Mouse (Mus musculus): ENCODE results near the gene Col16a1.

The Col16a1 gene

GRCm38 (mm10) chr4:130044211-130044610, 3.4 kb upstream of the Col16a1 start:
- no peak for DNase-seq (ENCODE audit: low read depth in 1 of 2, low spot score in 2 of 2)

DNA sequence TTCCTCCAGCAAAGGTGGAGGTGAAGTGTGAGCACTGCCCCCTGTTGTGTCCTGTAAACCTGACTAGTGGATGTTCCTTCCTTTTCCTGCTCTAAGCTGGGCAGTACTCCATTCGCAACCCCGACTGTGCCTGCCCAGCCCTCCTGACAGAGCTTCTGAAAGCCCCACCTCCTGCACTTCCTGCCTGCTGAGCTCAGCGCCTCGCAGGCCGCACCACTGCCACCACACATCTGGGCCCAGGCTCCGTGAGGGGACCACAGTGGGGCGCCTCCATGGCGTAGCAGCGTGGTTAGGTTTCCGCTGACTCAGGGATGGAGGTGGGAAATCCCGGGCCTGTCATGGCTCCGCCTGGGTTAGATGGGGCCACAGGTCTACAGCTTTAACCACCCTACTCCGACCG, 2.0 kb upstream of the Col16a1 start:
- DNase-seq (ENCODE audit: low read depth in 1 of 2, low spot score in 2 of 2), result no peak

DNA sequence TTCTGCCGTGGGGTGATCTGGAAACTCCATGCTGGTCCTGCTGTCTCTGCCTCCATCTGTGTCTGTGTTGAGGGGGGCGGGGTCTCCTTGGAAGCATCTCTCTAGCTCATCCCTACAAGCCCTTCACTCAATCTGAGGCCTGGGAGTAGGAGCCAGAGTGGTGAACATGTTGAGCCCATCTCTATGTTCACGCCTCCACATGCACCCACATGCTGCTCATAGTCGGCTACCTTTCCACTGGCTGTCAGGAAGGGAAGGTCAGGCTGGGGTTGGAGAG, 501 bp downstream of the Col16a1 start:
- DNase-seq (ENCODE audit: low read depth in 1 of 2, low spot score in 2 of 2), result no peak

- no peak for DNase-seq (ENCODE audit: low read depth in 1 of 2, low spot score in 2 of 2)
Observed at GRCm38 (mm10) chr4:130050056-130050824, 2.6 kb downstream of the Col16a1 start.

DNA sequence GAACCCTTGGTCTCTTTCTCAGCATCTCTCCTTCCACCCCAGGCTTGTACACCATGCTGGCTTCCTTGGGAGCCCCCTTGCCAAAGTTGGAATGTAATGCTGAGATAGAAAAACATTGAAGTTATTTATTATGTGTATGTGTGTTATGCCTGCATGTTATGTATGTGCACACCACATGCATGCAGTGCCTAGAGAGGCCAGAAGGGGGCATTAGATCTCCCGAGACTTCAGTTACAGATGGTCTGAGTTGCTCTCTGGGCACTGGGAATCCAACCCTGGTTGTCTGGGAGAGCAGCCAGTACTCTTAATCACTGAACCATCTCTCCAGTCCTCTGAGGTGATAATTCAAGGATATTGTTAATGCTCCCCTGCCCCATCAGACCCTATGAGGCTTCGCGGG, 4.6 kb downstream of the Col16a1 start:
- DNase-seq (ENCODE audit: low read depth in 1 of 2, low spot score in 2 of 2), result no peak

- no peak for DNase-seq (ENCODE audit: low read depth in 1 of 2, low spot score in 2 of 2)
Observed at GRCm38 (mm10) chr4:130053111-130053510, 5.5 kb downstream of the Col16a1 start.

GRCm38 (mm10) chr4:130054727-130055126, 7.1 kb downstream of the Col16a1 start:
- DNase-seq (ENCODE audit: low read depth in 1 of 2, low spot score in 2 of 2), result no peak

DNA sequence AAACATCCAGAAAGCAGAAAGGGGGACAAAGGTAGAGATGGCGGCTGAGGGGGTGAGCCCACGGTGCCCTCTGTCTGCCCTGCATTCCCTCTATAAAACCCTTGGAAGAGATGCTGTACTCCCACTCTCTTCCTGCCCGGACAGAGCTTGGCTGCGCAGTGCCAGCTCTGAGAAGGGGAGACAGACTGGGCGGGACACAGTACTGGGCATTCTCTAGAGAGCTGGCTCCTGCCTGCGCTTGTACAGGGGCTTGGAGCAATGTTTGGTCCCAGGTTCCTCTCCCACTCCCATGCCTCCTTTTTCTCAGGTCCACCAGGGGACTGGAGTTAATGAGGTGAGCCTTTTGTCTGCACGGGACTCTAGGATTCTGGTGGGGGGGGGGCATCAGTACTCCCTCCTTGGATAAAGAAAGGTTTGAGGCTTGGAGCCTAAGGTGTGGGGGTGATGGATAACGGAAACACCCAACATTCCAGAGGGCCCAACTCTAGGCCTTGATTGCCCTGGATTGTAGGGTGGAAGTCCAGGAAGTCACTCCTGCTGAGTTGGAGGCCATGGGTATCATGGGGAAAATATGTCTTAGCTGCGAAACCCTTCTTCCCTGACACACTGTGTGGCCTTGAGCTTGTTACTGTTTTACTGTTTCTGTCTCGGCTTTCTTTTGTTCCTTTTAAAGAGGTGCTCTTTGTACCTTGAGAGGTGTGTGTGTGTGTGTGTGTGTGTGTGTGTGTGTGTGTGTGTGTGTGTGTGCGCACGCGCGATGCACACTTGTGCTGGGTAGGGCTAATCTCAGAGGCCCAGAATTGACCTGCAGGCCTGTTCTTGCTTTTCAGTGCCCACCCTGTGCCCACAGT, 7.7 kb downstream of the Col16a1 start:
- DNase-seq (ENCODE audit: low read depth in 1 of 2, low spot score in 2 of 2), result no peak

- no peak for DNase-seq (ENCODE audit: low read depth in 1 of 2, low spot score in 2 of 2)
Observed at GRCm38 (mm10) chr4:130056011-130056322, 8.3 kb downstream of the Col16a1 start.

- no peak for DNase-seq (ENCODE audit: low read depth in 1 of 2, low spot score in 2 of 2)
Observed at GRCm38 (mm10) chr4:130056471-130056870, 8.8 kb downstream of the Col16a1 start.

DNA sequence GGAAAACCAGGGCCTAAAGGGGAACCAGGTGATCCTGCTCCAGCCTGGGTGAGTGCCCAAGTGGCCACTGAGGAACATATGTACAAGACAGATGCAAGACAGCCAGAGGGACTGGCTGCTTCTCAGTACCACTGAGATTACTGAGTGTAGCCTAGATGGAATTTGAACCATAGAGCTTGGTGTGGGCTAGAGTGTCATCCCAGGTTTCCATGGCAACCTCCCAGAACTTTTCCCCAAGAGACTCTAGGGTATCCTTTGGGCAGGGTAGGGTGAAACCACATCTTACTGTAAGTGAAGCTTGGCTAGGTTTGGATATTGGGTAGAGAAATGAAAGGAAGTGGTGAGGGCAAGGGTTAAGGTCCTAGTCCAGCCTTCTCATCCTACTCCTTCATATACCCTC, 13.3 kb downstream of the Col16a1 start:
- DNase-seq (ENCODE audit: low read depth in 1 of 2, low spot score in 2 of 2), result no peak

GRCm38 (mm10) chr4:130063191-130063590, 15.6 kb downstream of the Col16a1 start:
- no peak for DNase-seq (ENCODE audit: low read depth in 1 of 2, low spot score in 2 of 2)

DNA sequence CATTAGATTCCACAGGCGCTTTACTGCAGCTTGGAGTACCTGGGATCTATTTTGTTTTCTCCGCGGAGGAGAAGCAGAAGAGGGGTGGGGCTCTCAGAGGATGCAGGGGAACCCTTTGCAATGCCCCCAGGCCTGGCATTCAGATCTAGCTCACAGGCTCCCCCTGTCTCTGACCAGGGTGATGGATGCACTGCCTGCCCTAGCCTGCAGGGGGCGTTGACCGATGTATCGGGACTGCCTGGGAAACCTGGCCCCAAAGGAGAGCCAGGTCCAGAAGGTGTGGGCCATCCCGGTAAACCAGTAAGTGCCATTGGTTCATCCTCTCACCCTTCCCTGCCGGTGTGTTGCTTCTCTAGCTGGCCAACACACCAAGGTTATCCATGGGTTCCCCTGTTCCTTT, 19.2 kb downstream of the Col16a1 start:
- DNase-seq (ENCODE audit: low read depth in 1 of 2, low spot score in 2 of 2), result no peak

DNA sequence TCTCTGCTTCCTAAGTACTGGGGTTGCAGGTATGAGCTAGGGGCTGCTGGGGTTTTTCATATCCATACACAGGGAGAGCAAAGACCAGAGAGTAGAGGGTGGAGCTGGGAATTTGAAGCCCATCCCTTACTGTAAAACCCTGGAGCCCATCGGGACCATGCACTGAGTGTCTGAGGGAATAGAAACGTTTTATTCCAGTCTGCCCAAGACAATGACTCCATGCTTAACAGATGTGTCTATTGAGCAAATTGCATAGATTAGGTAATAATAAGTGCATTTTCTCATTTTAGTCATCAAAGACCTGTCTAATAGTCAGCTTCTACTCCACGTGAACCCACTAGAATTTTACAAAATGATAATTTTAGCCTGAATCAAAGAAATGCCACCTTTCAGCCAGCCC, 22.9 kb downstream of the Col16a1 start:
- DNase-seq (ENCODE audit: low read depth in 1 of 2, low spot score in 2 of 2), result no peak

GRCm38 (mm10) chr4:130071758-130072157, 24.1 kb downstream of the Col16a1 start:
- DNase-seq (ENCODE audit: low read depth in 1 of 2, low spot score in 2 of 2), result no peak

- DNase-seq (ENCODE audit: low read depth in 1 of 2, low spot score in 2 of 2), result no peak
Observed at GRCm38 (mm10) chr4:130073367-130073766, 25.7 kb downstream of the Col16a1 start.

DNA sequence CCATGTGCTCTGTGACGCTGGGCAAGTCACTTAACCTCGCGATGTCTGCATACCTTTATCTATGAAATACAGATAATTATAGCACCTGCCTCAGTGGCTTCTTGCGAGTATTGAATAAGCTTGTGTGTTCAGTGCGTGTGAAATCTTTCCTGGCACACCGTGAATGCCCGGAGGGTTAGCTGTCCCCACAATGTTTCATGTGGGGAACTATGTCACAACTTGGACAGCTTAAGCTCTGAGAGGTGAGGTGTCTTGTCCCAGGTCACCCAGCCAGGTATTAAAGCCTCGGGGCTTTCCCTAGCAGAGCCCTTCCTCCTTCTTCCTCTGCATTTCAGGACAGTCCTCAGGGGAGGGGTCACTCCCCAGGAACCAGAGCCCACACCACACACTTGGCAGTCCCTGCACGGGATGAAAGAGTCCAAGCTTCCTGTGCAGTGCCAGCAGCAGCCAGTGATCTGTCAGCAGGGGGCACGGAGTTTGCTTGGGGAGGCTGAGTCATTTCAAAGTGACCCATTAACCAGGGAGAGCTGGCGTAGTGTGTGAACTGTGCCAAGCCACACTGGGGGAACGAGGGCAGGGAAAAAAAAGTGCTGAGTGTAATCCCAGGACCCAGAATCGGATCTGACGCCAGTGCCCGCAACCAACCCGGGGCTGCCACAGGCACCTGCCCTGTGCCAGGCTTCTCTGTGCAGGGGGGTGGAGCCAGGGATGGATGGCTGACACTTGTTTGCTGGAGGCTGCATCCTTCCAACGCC, 27.3 kb downstream of the Col16a1 start:
- DNase-seq (ENCODE audit: low read depth in 1 of 2, low spot score in 2 of 2), result no peak

DNA sequence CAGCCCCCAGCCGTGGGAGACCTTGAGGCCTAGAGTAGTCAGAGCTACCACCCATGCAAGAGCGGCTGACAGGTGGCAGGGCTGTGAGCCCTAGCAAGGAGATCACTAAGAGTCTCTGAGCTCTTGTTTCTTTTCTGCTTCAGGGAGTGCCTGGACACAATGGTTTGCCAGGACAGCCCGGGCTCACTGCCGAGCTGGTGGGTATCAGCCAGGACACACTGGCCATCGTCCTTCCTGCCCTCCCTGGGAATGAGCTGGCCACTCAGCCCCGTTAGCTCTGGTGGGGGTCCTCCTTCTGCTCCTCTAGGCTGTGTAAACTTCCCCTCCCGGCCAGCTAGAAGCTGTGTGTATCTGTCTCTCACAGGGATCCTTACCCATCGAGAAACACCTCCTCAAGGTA, 29.2 kb downstream of the Col16a1 start:
- no peak for DNase-seq (ENCODE audit: low read depth in 1 of 2, low spot score in 2 of 2)

- no peak for DNase-seq (ENCODE audit: low read depth in 1 of 2, low spot score in 2 of 2)
Observed at GRCm38 (mm10) chr4:130078816-130079485, 31.3 kb downstream of the Col16a1 start.

GRCm38 (mm10) chr4:130079521-130079920, 31.9 kb downstream of the Col16a1 start:
- DNase-seq (ENCODE audit: low read depth in 1 of 2, low spot score in 2 of 2), result no peak

DNA sequence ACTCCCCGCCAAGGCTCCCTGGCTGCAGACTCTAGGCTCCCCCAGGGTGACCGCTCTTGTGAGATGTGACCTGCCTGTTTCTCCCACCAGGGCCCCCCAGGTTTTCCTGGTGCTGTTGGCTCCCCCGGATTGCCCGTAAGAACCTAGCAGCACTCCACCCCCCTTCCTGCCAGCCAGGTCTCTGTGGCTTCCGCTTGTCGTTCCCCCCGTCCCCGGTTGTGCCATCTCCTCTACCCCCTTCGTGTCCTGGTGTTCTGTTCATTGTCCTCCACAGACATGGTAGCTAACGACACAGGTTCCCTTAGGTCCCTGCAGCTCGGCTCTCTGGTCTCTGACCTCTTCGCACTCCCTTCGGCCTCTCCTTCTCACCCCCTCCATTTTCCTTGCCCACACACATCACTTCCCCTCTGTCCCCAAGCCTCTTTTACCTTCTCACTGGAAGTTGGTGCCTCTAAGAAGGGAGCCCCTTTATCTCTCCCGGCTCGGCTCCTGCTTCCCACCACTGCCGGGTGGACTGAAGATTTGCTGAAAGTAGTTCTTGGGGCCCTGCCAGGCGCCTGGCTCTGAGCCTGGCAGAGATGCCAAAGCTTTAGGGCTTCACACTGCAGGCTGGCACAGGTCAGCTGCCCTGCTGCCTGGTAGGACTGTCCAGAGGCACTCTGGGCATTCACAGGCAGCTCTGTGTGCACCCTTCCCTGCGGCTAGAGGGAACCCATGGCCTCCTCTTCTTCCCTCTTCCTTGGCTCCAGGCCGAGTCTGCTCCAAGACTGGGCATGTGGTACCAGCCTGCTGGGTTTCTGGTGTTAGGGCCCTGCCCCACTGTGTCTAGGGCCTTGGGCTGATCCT, 33.9 kb downstream of the Col16a1 start:
- DNase-seq (ENCODE audit: low read depth in 1 of 2, low spot score in 2 of 2), result no peak

All from monocyte, adult 2 months (primary cell).